Mouse (Mus musculus) cortical plate, adult 2 months (tissue): ENCODE data around the gene Lypd5.

ENCODE experiments used
- CTCF ChIP-seq: fragments of 200-500 bp; IDR thresholded peaks from 2 replicates; pipeline ENCODE4 v1.5.1; 2011; ENCODE audit warnings: mild to moderate bottlenecking, control low read depth, low read length; ENCODE audit not compliant: insufficient read depth; ENCODE audit errors: extremely low read depth
- POLR2A ChIP-seq: fragments of 200-500 bp; IDR thresholded peaks from 2 replicates; pipeline ENCODE4 v1.6.1; 2011; ENCODE audit warnings: mild to moderate bottlenecking, low read length, control low read depth; ENCODE audit not compliant: insufficient read depth; ENCODE audit errors: extremely low read depth

- peak; percentile 75 for TF ChIP-seq CTCF
- TF ChIP-seq POLR2A, result peak; percentile 21; the same call in 1 of the 2 replicates
Measured at GRCm38 (mm10) chr7:24364827-24365226, 15.8 kb downstream of the Lypd5 start.
